Mouse (Mus musculus) c-Kit-positive CD71-positive TER-119-negative erythroid progenitor cells, embryonic 14.5 days (primary cell): ENCODE measurements around the gene Zic5.

Experiments used
- DNase-seq: peaks from one replicate; pipeline ENCODE4 v3.0.0-alpha.2; 2013; ENCODE audit warnings: low read depth

Zic5 gene

DNA sequence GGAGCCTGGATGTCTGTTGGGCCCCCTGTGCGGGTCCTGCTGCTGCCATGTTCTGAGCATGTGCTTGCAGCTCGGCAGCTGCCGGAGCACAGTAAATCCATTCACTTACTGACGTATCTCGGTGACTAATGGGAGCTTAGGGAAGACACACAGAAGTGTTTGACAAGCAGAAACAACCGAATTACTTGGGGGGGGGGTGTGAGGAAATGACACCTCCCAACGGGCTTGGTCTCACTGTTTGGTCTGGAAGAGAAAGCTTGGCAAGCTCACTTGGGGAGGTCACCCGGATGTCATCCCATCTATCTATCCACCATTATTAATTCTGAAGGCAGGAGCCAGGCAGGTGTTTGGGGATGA is 38.3 kb downstream of the Zic5 start:
- DNase-seq, result no peak

- no peak for DNase-seq
These were observed 38.8 kb downstream of the Zic5 start for GRCm38 (mm10) chr14:122426529-122427203.

DNA sequence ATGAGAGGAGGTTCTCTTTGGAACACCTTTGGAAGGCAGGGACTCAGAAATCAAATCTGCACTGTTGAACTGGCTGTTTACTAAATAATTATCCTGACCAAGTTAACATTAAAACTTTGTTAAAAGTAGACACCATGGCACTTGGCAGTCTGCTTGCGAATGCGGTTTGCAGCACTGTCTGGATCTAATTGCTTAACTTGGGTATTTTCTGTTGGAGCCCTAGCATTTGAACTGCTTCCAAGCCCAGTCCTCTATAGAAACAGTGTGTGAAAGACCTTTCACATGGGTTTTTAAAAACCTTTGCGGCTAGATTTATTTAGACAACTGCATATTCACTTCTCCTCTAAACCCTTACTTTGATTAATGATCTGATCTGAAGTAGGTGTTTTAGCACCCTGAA is 41.0 kb downstream of the Zic5 start:
- no peak for DNase-seq

- no peak for DNase-seq
These were observed 49.2 kb downstream of the Zic5 start for GRCm38 (mm10) chr14:122416166-122416771.

DNA sequence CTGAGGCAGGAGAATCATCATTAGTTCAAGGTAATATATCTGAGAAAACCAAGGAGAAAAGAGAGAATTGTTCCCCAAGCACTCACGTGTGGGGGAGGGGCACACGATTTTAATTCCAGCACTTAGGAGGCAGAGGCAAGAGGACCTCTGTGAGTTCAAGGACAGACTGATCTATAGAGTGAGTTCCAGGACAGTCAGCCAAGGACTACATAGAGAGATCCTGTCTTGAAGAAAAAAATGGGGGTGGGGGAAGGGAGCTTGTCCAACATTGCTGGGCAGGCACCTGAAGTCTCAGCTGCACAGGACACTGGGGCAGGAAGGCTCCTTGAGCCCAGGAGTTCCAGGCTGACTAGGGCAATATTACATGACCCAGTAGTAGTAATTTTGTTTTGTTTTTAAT is 50.7 kb downstream of the Zic5 start:
- no peak for DNase-seq

GRCm38 (mm10) chr14:122413542-122413928 is 51.9 kb downstream of the Zic5 start:
- no peak for DNase-seq

DNA sequence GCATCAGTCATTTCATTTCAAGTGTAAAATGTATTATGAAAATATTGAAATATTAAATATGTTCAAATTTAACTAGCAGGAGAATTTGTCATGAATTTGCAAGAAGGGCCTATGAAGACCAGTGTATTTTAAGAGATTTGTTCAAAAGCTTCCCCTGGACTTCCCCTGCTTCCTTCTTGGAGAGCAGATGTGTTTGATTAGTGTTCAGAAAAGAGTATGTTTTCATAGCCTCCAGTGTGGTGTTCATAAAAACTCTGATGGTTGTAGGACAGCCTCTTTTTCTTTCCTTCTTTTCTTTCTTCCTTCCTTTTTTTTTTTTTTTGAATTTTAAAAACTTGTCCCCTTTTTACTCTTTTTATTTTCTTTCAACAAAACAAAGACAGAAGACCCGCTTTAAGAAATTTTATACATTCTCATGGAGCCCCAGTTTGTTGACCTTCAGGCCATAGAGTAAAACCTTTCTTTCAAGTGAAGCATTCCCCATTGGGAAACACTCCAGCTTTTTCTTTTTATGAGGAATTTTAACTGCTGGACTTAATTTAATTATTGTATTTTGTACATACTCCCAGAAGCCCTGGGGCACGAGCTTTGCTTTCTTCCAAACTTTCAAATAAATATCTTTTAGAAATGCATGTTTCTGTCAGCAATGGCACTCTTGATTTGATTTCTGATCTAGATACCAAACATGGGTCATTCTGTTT is 52.5 kb downstream of the Zic5 start:
- no peak for DNase-seq
